8 mouse cellular contexts compared by ENCODE assay signal in the genomic region with DNA sequence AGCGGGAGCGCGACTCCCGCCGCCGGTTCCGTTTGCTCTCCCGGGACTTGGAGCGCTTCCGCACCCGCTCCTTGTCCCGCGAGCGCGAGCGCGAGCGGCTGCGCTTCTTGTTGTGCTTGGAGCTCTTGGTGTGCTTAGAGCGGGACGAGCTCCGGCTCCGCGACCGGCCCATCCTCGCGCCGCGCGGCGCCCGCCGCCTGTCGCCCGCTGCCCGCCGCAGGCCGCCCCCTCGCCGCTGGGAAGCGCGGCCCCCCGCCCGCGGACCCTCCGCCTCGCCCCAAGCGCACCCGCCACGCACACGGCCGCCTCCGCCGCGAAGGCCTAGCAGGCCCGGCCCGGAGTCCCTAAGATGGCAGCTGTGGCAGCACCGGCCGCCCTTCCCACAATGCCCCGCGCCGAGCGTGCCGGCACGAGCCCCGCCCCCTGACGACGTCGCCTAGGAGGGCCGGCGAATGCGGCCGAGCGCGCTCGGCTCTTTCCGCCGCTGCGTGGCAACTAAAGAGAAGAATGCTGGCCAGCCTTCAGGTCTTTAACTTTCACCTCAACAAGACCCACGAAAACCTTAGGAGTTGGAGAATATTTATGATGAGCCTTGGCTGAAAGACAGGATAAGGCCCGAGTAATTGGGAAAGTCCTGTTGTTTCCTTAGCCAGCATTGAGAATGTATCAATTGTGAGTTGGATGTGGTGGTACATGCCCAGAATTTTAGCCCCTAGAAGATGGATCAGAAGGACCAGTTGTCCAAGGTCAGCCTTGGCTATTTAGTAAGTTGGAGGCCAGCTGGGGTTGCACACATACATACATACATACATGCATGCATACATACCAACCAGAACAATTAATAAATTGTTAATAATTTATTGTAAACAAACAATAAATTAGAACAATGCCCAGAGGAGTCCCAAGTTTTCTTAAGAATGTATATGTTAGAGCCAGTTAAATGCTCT. TPM values are rescaled to one million over a fixed set of nuclear protein-coding genes. Genes with fewer than 3 reads are reported as not detected.
DNase-seq lines count a peak whose midpoint lies in the region; ATAC-seq lines count a peak whose summit lies in the region.

A gene (minus strand): TSS at position 376 of the 947 bp plus-strand sequence.

- no peaks in the 10 kb centered on the region for H3K27me3 ChIP-seq in heart, embryonic 13.5 days (replicated peaks)
- H3K27me3 ChIP-seq in liver, embryonic 12.5 days (replicated peaks), result peaks cover 10% of the 10 kb centered on the region; the same call in 1 of the 2 replicates
- H3K27me3 ChIP-seq in stomach, embryonic 15.5 days (replicated peaks), result no peaks in the 10 kb centered on the region

- H3K4me2 ChIP-seq in heart, embryonic 13.5 days, result peak within 1 kb of the TSS; percentile 91
- H3K4me2 ChIP-seq in liver, embryonic 12.5 days, result peak within 1 kb of the TSS; percentile 83
- H3K4me2 ChIP-seq in stomach, embryonic 15.5 days, result peak within 1 kb of the TSS; percentile 76

- H3K36me3 ChIP-seq in heart, embryonic 13.5 days, result no peaks in the 10 kb centered on the region
- H3K36me3 ChIP-seq in liver, embryonic 12.5 days, result 0 out of 2 replicates have a peak, but pooled peaks cover 6% of the 10 kb centered on the region
- H3K36me3 ChIP-seq in stomach, embryonic 15.5 days, result no peaks in the 10 kb centered on the region

- no peaks in the 10 kb centered on the region for H3K9me3 ChIP-seq in heart, embryonic 13.5 days
- H3K9me3 ChIP-seq in liver, embryonic 12.5 days (replicated peaks), result no peaks in the 10 kb centered on the region
- no peaks in the 10 kb centered on the region for H3K9me3 ChIP-seq in stomach, embryonic 15.5 days

- H3K27ac ChIP-seq in heart, embryonic 13.5 days (replicated peaks), result peak within 1 kb of the TSS; percentile 96
- peak within 1 kb of the TSS; percentile 93 for H3K27ac ChIP-seq in liver, embryonic 12.5 days
- H3K27ac ChIP-seq in stomach, embryonic 15.5 days, result peak within 1 kb of the TSS; percentile 95

- H3K4me3 ChIP-seq in heart, embryonic 13.5 days, result peak within 1 kb of the TSS; percentile 95
- peak within 1 kb of the TSS; percentile 93 for H3K4me3 ChIP-seq in liver, embryonic 12.5 days
- H3K4me3 ChIP-seq in stomach, embryonic 15.5 days (replicated peaks), result peak within 1 kb of the TSS; percentile 87

- peak within 1 kb of the TSS; percentile 99 for H3K9ac ChIP-seq in heart, embryonic 13.5 days
- H3K9ac ChIP-seq in liver, embryonic 12.5 days, result peak within 1 kb of the TSS; percentile 96
- H3K9ac ChIP-seq in stomach, embryonic 15.5 days, result peak within 1 kb of the TSS; percentile 100

- under 1% methylated on average over 75 of the region's 81 CpGs for WGBS in heart, embryonic 13.5 days
- WGBS in liver, embryonic 12.5 days (ENCODE audit: insufficient replicate concordance), result 2% methylated on average over 71 of the region's 81 CpGs
- WGBS in stomach, embryonic 15.5 days, result 0% methylated on average over 81 of the region's 81 CpGs

- peaks cover 40% of the 10 kb centered on the region for H3K4me1 ChIP-seq in heart, embryonic 13.5 days
- H3K4me1 ChIP-seq in liver, embryonic 12.5 days, result peaks cover 40% of the 10 kb centered on the region
- peaks cover 23% of the 10 kb centered on the region; the same call in 1 of the 2 replicates for H3K4me1 ChIP-seq in stomach, embryonic 15.5 days

- ATAC-seq in erythroid progenitor cell, adult 5-6 weeks (replicated peaks; ENCODE audit: low FRiP score, poor library complexity, severe bottlenecking), result peak; percentile 96
- peak; percentile 91 for ATAC-seq in heart, embryonic 13.5 days (ENCODE audit: extremely low read depth, insufficient number of reproducible peaks, low FRiP score, low TSS enrichment)
- peak; percentile 90 for ATAC-seq in liver, embryonic 12.5 days
- peak; percentile 90 for ATAC-seq in stomach, embryonic 15.5 days (ENCODE audit: insufficient read depth, low FRiP score, low read depth)

- DNase-seq in CD4-positive helper T cell, adult 2 months (ENCODE audit: low read depth, low spot score), result peak; percentile 95
- DNase-seq in brain, embryonic 18.5 days (ENCODE audit: low read depth, low spot score), result peak; percentile 82
- peak; percentile 99 for DNase-seq in kidney, postnatal 10 days
- peak; percentile 89 to 95 for DNase-seq in natural killer cell, adult 2 months (ENCODE audit: low spot score in 2 of 2)

RNA-seq across cellular contexts. Expression of the gene that starts here (rescaled TPM):
- total RNA-seq in erythroid progenitor cell, adult 5-6 weeks (2015; ENCODE audit: low replicate concordance), result 60.4 and 61.3 TPM in 2 replicates
- 81.1 and 100 TPM in 2 replicates for total RNA-seq in erythroid progenitor cell, adult 5-6 weeks (2017; ENCODE audit: low replicate concordance)
- 79.0 and 86.7 TPM in 2 replicates for polyA plus RNA-seq in heart, embryonic 13.5 days (2015; fragmentation: Nextera tagmentation; extraction: Ambion mirVana)
- polyA plus RNA-seq in liver, embryonic 12.5 days (2016; fragmentation: Nextera tagmentation; extraction: Ambion mirVana), result 75.4 and 79.5 TPM in 2 replicates
- 137 and 142 TPM in 2 replicates for polyA plus RNA-seq in stomach, embryonic 15.5 days (2015; fragmentation: Nextera tagmentation; extraction: Ambion mirVana)

Comparison
In these comparisons a context has a peak if more than half of its experiments do, and no peak if none do; other contexts are left out.
1. Peak in every context shown above with its lines: DNase-seq, ATAC-seq, H3K4me3 ChIP-seq and H3K27ac ChIP-seq.